Mouse (Mus musculus) spleen, postnatal 10 days (tissue): Measurements from ENCODE around the gene Tbc1d9b.

Experiments used
- DNase-seq, 2 experiments: peaks; one replicate each; pipeline ENCODE4 v3.0.0; 2021 to 2022; ENCODE audit warnings: low spot score in 2 of 2

The Tbc1d9b gene

DNA sequence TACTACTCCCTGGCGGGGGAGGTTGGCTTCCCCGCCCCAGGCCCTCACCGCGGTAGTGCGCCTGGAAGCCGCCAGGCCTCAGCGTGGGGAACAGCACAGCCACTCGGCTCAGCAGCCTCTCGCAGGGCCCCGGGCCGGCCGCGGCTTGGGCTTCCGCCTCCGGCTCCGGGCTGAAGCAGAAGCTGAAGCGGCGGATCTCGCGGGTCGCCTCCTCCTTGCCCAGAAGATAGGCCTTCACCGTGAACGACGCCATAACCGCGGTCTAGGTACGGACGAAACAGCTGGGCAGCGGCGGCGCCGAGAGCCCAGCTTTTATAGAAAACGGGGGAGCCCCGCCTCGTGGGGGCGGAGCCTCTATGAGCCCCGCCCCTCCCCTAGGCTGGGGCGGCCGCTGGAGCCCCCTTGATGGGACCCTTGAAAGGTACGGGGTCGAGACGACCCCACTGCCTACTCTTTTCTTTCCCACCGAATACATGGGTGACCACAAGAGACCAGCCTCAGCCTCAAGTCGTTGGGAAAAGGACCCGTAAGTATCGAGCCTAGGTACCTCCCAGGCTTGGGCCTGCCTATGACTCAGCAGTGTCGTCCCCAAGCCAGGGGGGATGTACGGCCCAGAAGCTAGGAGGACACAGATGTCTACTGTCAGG lies 79.4 kb downstream of the Tbc1d9b start, which contains the start of the genes Sqstm1 and Mgat4b:
TSS of gene Sqstm1 (minus strand) at position 323 of the 647 bp plus-strand sequence.
TSS of gene Mgat4b (plus strand) at position 386 of the 647 bp plus-strand sequence.
- DNase-seq = peak; percentile 86 to 92

DNA sequence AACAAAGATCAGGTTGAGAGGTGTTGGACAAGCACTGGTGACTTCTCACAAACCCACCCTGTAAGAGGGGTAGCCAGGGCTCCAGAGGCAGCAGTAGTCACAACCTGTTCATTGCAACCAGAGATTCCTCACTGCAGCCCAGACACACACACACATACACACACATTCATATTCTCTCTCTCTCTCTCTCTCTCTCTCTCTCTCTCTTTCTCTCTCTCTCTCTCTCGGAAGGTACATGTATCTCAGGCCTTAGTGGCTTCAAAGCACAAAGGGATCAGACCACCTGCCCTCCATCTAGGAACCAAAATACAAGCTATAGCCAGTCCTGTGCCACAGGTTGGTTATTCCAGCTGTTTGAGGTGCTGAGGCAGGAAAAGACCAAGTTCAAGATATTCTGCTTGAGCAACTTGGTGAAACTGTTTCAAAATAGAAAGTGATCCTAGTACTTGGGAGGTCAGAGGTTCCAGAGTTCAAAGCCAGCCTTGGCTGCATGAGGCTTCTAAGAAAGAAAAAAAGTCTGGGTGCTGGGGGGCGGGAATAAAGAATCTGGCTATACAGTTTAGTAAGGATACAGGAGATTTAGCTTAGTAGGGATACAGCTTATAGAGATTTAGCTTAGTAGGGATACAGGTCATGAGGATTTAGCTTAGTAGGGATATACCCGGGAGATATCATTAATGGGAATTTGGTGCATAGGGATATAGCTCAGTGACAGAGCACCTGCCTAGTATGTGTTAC lies 80.3 kb downstream of the Tbc1d9b start:
- no peak for DNase-seq

DNA sequence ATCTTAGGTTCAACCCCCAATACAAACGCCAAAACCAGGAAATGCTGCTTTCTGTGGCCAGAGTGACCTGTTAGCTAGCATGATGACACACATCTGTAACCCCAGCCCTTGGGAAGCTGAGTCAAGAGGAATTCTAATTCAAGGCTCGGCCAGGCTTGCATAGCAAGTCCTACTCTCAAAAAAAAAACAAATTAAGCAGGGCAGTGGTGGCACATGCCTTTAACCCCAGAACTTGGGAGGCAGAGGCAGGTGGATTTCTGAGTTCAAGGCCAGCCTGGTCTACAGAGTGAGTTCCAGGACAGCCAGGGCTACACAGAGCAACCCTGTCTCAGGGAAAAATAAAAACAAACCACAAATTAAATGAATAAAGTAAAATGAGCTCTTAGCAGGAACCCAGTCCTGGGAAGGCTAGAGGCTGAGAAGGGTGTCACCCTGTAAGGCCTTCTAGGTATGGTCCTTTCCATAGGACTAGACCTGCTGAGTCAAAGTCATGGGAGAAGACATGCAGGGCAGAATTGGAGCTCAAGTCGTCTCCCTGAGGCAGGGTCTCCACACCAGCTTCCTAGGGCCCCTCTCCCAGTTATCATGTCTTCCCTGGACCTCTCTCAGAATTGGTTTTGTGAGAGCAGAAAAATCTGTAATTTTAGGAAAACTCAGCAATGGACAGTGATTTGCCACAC lies 81.0 kb downstream of the Tbc1d9b start:
- no peak for DNase-seq

DNA sequence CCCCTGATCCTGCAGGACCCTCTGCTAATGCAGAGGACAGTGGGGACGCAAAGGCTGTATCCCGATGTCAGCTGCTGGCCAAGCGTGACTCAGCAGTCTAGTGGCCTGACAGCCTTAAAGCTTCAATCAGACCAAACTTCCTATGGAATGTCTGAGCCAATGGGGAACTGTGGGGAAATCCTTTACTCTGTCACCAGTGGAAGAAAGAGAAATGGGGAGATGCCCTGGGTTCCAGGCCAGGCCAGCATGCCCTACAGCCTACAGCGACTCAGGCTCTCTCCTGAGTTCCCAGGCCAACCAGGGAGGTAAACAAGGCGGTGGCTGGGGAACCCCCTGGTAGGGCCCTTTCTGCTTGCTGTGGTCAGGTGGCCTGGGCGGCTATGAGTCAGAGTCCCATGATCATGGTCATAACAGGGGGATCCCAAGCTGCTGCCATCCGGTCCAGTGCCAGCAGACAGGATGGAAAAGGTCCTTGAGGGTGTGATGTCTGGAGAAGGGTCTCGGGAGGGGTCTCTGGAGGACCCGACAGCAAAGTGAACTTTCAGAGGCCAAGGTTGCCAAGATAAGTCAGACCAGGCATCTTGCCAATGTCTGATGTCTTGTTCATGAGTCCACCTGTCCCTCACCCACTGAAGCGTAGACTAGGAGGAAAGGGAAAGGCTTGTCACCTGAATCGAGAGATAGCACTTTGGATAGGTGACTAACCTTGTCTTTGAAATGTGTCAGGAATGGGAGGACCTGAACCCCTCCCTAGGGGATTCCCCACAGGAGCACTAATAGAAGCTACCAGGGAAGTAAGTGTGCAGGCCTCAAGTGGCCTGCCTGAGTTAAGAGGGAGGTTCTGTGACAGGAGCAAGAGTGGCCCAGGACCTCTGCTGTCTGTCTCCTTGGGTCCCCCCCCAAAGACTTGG lies 81.9 kb downstream of the Tbc1d9b start:
- DNase-seq = no peak

DNA sequence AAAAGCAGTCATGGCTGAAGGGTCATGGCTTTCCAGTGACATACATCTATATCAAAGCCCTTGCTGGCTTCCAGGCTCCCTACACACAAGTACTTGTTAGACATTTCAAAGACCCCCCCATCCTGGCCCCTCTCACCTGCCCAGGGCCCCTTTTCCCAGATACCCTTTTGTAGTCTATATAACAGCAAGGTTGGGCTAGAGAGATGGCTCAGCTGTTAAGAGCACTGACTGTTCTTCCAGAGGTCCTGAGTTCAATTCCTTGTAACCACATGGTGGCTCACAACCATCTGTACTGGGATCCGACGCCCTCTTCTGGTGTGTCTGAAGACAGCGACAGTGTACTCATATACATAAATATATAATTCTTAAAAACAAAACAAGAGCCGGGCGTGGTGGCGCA lies 83.4 kb downstream of the Tbc1d9b start:
- DNase-seq = peak in 1 of 2 experiments; percentile 19

DNA sequence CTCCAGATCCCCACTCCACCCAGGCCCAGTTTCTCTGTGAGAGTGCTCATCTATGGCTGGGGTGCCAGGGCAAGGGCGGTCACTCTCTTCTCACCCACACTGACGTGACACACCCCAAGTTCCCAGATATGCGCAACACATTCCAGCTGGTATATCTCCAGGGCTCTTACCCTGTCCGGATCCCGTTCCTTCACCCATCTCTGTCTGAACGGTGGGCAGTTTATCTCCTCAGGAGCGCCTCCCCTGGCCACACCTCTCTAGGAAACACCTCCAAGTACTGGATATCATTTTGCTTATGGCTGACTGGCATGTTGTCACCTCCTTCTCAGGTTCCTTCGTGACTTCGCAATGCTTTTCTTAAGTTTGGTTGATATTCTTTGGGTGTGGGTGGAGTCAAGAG lies 84.4 kb downstream of the Tbc1d9b start:
- DNase-seq = no peak

DNA sequence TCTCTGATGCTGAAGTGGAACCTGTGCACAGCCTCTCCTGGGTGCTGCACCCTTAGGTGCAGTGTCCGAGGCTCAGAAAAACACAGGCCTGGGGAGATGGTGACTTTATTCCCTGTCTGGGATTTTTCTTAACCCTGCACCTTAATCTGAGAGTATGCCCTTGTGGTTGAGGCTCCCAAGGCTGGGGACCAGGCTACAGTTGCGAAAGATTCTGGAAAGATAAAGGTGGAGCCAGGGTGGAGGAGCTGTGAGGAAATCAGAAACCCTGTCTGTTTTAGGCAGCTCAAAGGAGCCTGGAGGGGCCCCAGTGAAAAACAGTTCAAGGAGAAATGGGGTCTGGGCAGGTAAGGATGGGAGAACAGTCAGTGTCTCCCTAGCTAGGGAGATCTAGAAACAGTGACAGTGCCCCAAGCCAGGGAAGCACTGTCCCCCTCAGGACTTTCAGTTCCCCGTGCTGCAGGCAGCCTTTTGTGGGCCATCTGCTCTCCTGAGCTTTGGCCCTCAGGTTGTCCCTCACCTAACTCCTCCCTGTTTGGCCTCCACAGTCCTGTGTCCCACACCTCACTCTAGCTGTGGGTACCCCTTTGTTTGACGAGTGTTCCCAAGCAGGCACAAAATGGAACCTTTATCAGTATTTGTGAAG lies 85.6 kb downstream of the Tbc1d9b start:
- no peak for DNase-seq

DNA sequence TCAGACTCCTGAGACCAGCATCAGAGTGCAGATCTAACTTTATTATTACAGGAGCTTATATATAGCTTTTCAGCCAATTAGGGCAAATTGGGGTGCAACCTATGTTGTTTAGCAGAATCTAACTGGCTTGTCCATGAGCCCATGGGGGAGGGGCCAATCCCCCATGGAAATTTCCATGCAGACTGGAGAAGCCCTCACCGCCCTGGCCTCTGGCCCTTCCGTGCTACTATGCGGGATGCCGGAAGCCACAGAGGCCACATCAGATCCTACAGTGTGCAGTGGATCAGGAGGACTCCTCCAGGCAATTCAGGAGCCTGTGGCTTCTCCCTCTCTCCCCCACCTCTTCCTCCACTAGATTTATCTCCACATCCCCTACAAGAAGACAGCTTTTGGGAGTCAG lies 86.6 kb downstream of the Tbc1d9b start:
- DNase-seq = no peak

DNA sequence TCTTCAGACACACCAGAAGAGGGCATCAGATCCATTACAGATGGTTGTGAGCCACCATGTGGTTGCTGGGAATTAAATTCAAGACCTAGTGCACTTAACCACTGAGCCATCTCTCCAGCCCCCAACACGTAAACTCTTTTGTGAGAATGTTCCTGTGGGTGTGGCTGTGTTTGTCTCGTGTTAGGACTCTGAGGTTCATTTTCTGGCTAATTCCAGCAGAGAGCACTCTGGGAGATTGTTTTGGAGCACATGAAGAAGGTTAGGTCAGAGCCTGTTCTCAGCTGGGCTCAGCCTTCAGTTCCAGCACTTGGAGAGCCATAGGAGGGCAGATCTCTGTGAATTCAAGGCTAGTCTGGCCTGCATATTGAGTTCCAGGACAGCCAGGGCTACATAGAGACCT lies 88.6 kb downstream of the Tbc1d9b start:
- no peak for DNase-seq
